Mouse (Mus musculus) small intestine, adult 2 months (tissue): ENCODE measurements around the gene Ankrd60.

Experiments
- CTCF ChIP-seq: fragments of 200-500 bp; IDR thresholded peaks from 2 replicates; pipeline ENCODE4 v1.5.1; 2012; ENCODE audit warnings: low read depth, mild to moderate bottlenecking, control low read depth, inconsistent platforms, low read length, moderate library complexity, mixed read lengths; ENCODE audit not compliant: insufficient replicate concordance, insufficient read length; ENCODE audit errors: extremely low read depth
- POLR2A ChIP-seq: fragments of 200-500 bp; IDR thresholded peaks from 2 replicates; pipeline ENCODE4 v1.6.1; 2012; ENCODE audit warnings: low read depth, mild to moderate bottlenecking, control low read depth, inconsistent platforms, low read length, moderate library complexity

DNA sequence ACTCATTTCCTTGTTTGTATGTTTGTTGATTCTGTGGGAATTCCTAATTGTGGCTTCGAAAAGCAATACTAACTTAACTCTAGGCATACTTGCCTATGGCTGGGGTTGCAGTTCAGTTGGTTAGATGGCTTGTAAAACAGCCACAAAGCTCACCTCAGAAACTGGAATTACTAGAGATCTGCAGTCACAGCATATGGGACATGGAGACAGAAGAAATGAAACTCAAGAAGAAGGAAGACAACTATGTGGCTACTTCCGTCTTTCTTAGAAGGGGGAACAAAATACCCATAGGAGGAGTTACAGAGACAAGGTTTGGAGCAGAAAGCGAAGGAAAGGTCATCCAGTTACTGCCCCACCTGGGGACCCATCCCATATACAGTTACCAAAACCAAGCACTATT is 49.7 kb downstream of the Ankrd60 start:
- no peak for TF ChIP-seq POLR2A
- no peak for TF ChIP-seq CTCF
